Mouse (Mus musculus) forebrain, embryonic 12.5 days (tissue): ENCODE measurements around the gene Gna14. TPM values are rescaled to one million over a fixed set of nuclear protein-coding genes. Genes with fewer than 3 reads are reported as not detected.

Source experiments
- ATAC-seq: fragments of 200-750 bp; cut with Nextera tagmentation; 2 replicates; pipeline ENCODE4 v1.8.0; 2017; ENCODE audit warnings: moderate TSS enrichment; ENCODE audit not compliant: low FRiP score
- H3K27ac ChIP-seq: fragments of 300-500 bp; sonication (generic); 2 replicates; pipeline ENCODE4 v1.5.1; 2016; ENCODE audit warnings: mild to moderate bottlenecking
- H3K27me3 ChIP-seq: fragments of 300-500 bp; sonication (generic); 2 replicates; pipeline ENCODE4 v1.6.1; 2016; ENCODE audit warnings: mild to moderate bottlenecking
- H3K36me3 ChIP-seq: fragments of 300-500 bp; sonication (generic); replicated peaks from 2 replicates; pipeline ENCODE4 v1.6.1; 2016; ENCODE audit warnings: mild to moderate bottlenecking
- H3K4me1 ChIP-seq: fragments of 300-500 bp; sonication (generic); 2 replicates; pipeline ENCODE4 v1.6.1; 2016
- H3K4me2 ChIP-seq: fragments of 300-500 bp; sonication (generic); 2 replicates; pipeline ENCODE4 v1.6.1; 2016; ENCODE audit warnings: mild to moderate bottlenecking, moderate library complexity
- H3K4me3 ChIP-seq: fragments of 300-500 bp; sonication (generic); replicated peaks from 2 replicates; pipeline ENCODE4 v1.5.1; 2016; ENCODE audit warnings: mild to moderate bottlenecking
- H3K9ac ChIP-seq: fragments of 300-500 bp; sonication (generic); 2 replicates; pipeline ENCODE4 v1.6.1; 2016; ENCODE audit warnings: mild to moderate bottlenecking
- H3K9me3 ChIP-seq: fragments of 300-500 bp; sonication (generic); 2 replicates; pipeline ENCODE4 v1.6.1; 2016
- WGBS: fragments of 180-500 bp; shearing (Covaris S2); methylation state at CpG from one replicate; pipeline ENCODE4 v1.1.7; 2016; 5-methylcytosine and 5-hydroxymethylcytosine counted together
- polyA plus RNA-seq: library from polyadenylated mRNA; unstranded; fragments of >200 nt; fragmentation: Nextera tagmentation; extraction: Ambion mirVana; gene quantifications from 2 replicates; pipeline ENCODE4 v1.2.1, GENCODE M21; 2016

Gene Gna14
- polyA plus RNA-seq, 1 experiment from 2014 or later: 1.3 TPM

DNA sequence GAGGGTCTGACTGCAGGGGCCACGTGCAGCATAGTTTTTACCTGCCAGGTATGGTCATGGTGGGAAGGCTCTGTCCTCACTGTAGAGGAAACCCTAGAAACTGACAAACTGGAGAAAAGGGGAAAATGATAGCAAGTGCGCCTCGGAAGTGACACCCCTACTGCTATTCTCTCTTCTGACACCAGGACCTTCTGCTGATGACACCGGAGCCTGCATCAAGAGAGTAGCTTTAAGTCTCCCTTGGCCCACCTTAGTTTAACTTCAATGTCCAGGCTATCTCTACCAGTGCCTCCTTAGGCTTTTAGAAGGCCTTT is 1.6 kb downstream of the Gna14 start:
- no peak overlapping the region for H3K27ac ChIP-seq
- H3K4me2 ChIP-seq: peak overlapping the region; percentile 76
- peak overlapping the region; percentile 43 for H3K4me3 ChIP-seq
- peaks cover 35% of the 10 kb centered on the region for H3K4me1 ChIP-seq
- ATAC-seq: no peak
- peaks cover 58% of the 10 kb centered on the region for H3K27me3 ChIP-seq
- no peaks in the 10 kb centered on the region for H3K36me3 ChIP-seq
- peak overlapping the region; percentile 47; the same call in 1 of the 2 replicates for H3K9ac ChIP-seq
- H3K9me3 ChIP-seq: no peaks in the 10 kb centered on the region
- 9% methylated on average over 4 of the region's 4 CpGs for WGBS

DNA sequence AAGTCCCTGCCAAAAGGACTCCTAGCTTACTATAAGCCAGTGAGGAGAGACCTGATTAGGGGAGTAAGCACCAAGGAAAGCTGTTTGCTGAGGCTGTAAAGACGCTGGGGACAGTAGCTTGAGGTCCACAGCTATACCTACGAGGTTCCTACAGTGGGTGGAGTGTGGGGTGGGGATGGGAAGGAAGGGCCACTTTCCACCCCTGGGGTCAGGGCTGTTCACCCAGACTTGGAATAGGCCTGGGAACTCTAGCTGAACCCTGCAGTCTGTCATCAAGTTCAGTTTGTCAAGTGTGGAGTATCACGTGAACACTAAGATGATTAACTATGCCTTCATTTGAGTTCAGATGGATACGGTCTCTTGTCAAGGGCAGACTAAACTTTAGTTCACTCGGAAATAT is 2.3 kb downstream of the Gna14 start:
- H3K27me3 ChIP-seq: peaks cover 58% of the 10 kb centered on the region
- WGBS: 37% methylated on average over 5 of the region's 5 CpGs

DNA sequence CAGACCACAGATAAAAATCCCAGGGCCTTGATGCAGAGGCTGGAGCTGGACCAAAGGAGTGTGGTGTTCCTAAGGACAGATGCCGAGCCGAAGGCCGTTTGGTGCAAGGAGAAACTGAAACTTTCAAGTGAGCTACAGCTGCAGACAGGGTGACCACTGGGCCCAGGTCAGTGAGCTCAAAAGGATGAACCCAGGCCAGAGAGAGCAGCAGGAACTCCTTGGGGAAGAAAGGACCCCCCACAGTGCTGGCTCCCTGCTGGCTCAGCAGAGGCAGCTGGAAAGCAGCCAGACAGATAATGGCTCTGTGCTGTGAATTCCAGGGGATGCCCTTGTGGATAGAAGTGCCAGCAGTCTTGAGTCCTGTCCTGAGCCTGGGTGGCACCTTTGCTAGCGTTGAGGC is 3.7 kb downstream of the Gna14 start:
- peaks cover 35% of the 10 kb centered on the region for H3K4me1 ChIP-seq
- no peak overlapping the region for H3K4me3 ChIP-seq
- H3K9ac ChIP-seq: no peak overlapping the region
- no peak overlapping the region for H3K4me2 ChIP-seq
- ATAC-seq: no peak
- peaks cover 55% of the 10 kb centered on the region for H3K27me3 ChIP-seq
- no peaks in the 10 kb centered on the region for H3K9me3 ChIP-seq
- H3K27ac ChIP-seq: no peak overlapping the region
- 50% methylated on average over 4 of the region's 4 CpGs for WGBS
- no peaks in the 10 kb centered on the region for H3K36me3 ChIP-seq

More for the DNA sequence above, 2.3 kb downstream of the Gna14 start:
- no peak overlapping the region for H3K27ac ChIP-seq
- H3K4me1 ChIP-seq: peaks cover 35% of the 10 kb centered on the region
- H3K4me2 ChIP-seq: no peak overlapping the region
- no peaks in the 10 kb centered on the region for H3K36me3 ChIP-seq
- no peak for ATAC-seq
- H3K9me3 ChIP-seq: no peaks in the 10 kb centered on the region
- no peak overlapping the region for H3K9ac ChIP-seq
- no peak overlapping the region for H3K4me3 ChIP-seq

DNA sequence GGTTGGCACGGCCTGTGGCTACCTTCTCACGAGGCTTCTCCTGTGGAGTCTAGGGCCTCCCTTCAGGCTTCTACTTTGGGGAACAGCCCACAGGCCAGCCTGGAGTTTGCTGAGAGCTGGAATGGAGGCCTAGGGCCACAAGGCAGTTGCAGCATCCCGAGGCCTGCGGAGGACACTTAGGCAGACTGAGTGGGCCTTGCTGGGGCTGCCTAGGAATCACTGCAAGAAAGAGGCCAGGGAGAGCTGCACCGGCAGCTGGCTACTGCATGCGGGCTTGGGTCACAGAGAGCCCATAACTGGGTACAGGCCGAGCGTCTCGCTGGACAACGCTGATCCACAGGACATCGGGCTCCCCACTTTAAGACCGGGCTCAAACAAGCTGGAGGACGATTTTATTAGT is 4.3 kb downstream of the Gna14 start:
- no peak overlapping the region for H3K9ac ChIP-seq
- WGBS: 51% methylated on average over 13 of the region's 13 CpGs
- H3K4me3 ChIP-seq: no peak overlapping the region
- no peak for ATAC-seq
- no peaks in the 10 kb centered on the region for H3K9me3 ChIP-seq
- peaks cover 50% of the 10 kb centered on the region for H3K27me3 ChIP-seq
- no peak overlapping the region for H3K27ac ChIP-seq
- no peaks in the 10 kb centered on the region for H3K36me3 ChIP-seq
- H3K4me2 ChIP-seq: no peak overlapping the region
- peaks cover 35% of the 10 kb centered on the region for H3K4me1 ChIP-seq

DNA sequence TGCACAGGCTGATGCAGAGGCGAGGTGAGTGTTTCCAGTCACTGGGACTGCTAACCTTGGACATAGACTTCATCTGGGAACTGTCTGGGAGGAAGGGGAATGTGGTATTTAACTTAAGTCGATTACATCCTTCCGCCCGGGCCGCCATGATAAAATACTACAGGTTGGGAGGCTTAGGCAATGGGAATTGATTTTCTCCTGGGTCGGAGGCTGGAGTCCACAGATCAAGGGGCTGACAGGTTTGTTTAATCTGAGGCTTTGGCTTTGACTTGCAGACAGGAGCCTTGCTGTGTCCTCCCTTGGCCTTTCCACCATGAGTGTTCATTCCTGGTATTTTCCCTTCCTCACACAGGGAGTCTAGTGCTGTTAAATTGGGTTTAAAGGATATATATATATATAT is 5.8 kb downstream of the Gna14 start:
- H3K4me2 ChIP-seq: no peak overlapping the region
- no peaks in the 10 kb centered on the region for H3K36me3 ChIP-seq
- H3K9ac ChIP-seq: no peak overlapping the region
- no peaks in the 10 kb centered on the region for H3K9me3 ChIP-seq
- H3K27ac ChIP-seq: no peak overlapping the region
- H3K4me1 ChIP-seq: peaks cover 20% of the 10 kb centered on the region
- H3K27me3 ChIP-seq: peaks cover 35% of the 10 kb centered on the region
- H3K4me3 ChIP-seq: no peak overlapping the region
- 88% methylated on average over 6 of the region's 6 CpGs for WGBS
- ATAC-seq: no peak

DNA sequence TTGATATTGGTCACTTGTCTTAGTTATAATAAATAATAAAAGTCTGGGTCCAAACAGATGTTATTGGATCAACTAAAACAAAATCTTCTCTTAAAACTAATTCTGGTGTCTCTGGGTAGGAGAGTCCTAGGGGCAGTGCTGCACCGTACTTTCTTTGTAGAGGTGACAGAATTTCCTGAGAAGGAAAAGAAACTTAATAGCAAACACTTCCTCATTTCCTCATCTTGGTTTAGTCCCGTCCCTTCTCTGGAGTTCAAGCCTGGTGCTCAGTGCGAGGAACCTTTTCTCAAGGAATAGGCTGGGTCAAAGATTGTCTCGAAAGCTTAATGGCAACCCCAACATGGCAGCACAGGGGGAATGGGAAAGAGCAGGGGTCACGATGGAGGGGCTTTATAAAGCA is 7.8 kb downstream of the Gna14 start:
- 86% methylated on average over 5 of the region's 5 CpGs for WGBS
- no peak overlapping the region for H3K4me2 ChIP-seq
- no peak overlapping the region for H3K9ac ChIP-seq
- no peak overlapping the region for H3K27ac ChIP-seq
- H3K9me3 ChIP-seq: no peaks in the 10 kb centered on the region
- no peak overlapping the region for H3K4me3 ChIP-seq
- peaks cover 17% of the 10 kb centered on the region for H3K27me3 ChIP-seq
- H3K4me1 ChIP-seq: peaks cover 7% of the 10 kb centered on the region; the same call in 1 of the 2 replicates
- no peaks in the 10 kb centered on the region for H3K36me3 ChIP-seq
- no peak for ATAC-seq

DNA sequence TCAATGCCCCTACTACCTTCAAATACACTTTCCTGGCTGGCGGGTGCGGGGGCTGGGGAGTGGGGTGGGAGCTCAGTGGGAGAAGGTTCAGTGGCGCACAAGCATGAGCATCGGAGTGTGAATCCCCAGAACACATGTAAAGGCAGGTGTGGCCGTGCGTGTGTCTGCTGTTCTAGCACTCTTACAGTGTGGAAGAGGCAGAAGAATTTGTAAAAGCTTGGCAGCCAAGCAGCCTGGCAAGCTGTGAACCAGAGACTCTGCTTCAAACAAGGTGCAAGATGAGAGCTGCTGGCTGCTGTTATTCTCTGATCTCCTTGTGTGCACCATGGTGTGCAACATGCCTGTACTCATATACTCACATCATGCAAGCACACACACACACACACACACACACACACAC is 11.1 kb downstream of the Gna14 start:
- Histone ChIP-seq H3K36me3 (no peaks in the 10 kb centered on the region), H3K27me3 (no peaks in the 10 kb centered on the region), H3K4me2 (no peak overlapping the region), H3K4me1 (0 out of 2 replicates have a peak, but pooled peaks cover 3% of the 10 kb centered on the region), H3K4me3 (no peak overlapping the region), H3K27ac (no peak overlapping the region), H3K9ac (no peak overlapping the region), H3K9me3 (no peaks in the 10 kb centered on the region)
- ATAC-seq: no peak
- 93% methylated on average over 6 of the region's 6 CpGs for WGBS

DNA sequence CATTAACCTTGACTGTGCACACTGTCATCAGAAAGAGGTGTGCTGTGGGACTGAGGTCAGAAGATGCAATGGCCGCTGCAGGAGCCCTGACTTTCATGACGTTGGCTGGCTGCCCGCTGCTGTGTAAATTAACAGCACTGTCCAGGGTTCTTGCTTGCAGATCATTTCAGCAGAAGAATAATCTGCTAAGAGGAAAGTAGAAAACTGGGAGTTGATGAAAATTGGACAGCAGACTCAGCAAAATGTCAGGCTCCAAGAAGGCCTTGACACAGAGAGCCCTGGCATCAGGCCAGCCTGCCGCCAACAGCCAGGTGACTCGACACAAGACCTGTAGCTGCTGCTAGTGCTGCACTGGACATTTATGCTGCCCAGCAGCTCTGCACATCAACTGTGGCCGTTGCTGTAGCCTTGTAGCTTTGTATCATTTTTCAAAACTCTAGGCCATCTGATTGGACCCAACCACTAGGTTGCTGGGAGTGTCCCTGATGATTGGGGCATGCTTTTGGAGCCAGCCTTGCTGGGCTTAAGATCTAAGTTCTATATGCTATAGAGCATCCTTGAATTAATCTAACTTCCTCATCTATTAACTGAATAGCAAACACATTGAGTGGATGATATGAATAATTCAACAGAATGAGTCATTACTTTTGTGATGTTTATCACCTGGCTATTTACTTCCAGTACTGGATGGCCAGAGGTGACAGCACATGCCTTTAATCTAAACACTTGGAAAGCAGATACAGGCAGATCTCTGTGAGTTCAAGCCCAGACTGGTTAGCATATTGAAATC is 12.5 kb downstream of the Gna14 start:
- H3K4me2 ChIP-seq: no peak overlapping the region
- WGBS: 87% methylated on average over 6 of the region's 6 CpGs
- ATAC-seq: no peak
- H3K27ac ChIP-seq: no peak overlapping the region
- H3K9ac ChIP-seq: no peak overlapping the region
- 0 out of 2 replicates have a peak, but pooled peaks cover 3% of the 10 kb centered on the region for H3K4me1 ChIP-seq
- H3K4me3 ChIP-seq: no peak overlapping the region
- H3K9me3 ChIP-seq: no peaks in the 10 kb centered on the region
- H3K27me3 ChIP-seq: no peaks in the 10 kb centered on the region
- no peaks in the 10 kb centered on the region for H3K36me3 ChIP-seq

DNA sequence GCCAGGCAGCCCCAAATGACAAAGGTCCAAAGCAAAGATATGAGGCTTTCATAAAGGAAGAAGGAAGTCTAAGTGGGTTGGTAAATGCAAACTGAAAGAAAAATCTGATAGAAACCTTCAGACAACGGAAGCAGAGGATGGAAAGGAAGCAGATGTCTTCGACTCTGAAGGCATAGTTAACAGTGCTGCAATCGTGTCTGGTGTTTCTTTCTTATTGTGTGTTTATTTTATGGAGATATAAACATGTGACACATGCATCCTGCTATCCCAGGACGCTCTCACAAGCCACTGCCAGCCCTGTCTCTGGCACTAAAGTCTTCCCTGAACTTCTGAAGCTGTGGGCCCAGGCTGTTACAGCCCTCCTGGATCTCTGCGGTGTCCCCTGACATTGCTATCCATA is 13.2 kb downstream of the Gna14 start:
- no peaks in the 10 kb centered on the region for H3K9me3 ChIP-seq
- no peak overlapping the region for H3K9ac ChIP-seq
- H3K36me3 ChIP-seq: no peaks in the 10 kb centered on the region
- WGBS: 85% methylated on average over 5 of the region's 5 CpGs
- no peak overlapping the region for H3K4me3 ChIP-seq
- H3K4me1 ChIP-seq: 0 out of 2 replicates have a peak, but pooled peaks cover 3% of the 10 kb centered on the region
- no peaks in the 10 kb centered on the region for H3K27me3 ChIP-seq
- no peak overlapping the region for H3K4me2 ChIP-seq
- no peak for ATAC-seq
- H3K27ac ChIP-seq: no peak overlapping the region

DNA sequence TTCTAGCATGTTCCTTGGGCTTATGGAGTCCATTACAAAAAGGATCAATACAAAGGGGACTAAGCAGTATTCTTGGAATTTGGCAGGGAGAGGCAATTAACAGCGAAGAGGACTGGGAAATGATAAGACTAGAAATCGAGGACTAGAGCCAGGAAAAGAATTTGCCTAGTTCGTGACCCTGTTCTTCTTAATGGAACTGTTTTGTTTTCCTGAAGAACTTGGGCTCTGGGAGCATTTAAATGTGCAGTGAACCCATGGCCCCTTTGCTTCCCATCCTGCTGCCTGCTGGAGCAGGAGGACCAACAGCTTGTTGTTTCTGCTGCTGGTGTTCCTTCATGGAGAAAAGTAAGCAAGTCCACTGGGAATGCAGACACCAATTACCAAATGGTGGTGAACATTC is 15.3 kb downstream of the Gna14 start:
- ATAC-seq: no peak
- H3K27ac ChIP-seq: no peak overlapping the region
- no peak overlapping the region for H3K4me2 ChIP-seq
- 66% methylated on average over 3 of the region's 3 CpGs for WGBS
- H3K27me3 ChIP-seq: no peaks in the 10 kb centered on the region
- no peak overlapping the region for H3K4me3 ChIP-seq
- H3K36me3 ChIP-seq: no peaks in the 10 kb centered on the region
- H3K9me3 ChIP-seq: no peaks in the 10 kb centered on the region
- no peak overlapping the region for H3K9ac ChIP-seq
- 0 out of 2 replicates have a peak, but pooled peaks cover 3% of the 10 kb centered on the region for H3K4me1 ChIP-seq

DNA sequence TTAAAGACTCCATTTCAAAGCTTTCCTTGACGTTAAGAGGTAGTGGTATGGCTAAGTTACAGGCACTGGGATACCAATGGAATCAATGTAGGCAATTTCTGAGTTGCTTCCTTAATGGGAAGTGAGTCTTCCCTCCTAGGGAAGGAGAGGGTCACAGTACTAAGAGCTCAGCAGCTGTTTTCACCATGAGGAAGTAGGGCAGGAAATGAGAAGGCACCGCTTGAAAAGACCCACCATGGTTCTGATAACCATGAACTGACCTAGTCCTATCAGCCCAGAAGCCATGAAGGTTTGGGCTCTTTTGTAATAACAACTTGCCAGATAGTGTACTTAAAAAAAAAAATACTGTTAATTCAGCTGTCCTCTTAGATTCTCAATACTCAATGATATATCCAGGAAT is 20.6 kb downstream of the Gna14 start:
- no peaks in the 10 kb centered on the region for H3K27me3 ChIP-seq
- ATAC-seq: no peak
- H3K9ac ChIP-seq: no peak overlapping the region
- H3K4me3 ChIP-seq: no peak overlapping the region
- no peak overlapping the region for H3K4me2 ChIP-seq
- 83% methylated on average over 2 of the region's 2 CpGs for WGBS
- no peaks in the 10 kb centered on the region for H3K9me3 ChIP-seq
- no peak overlapping the region for H3K27ac ChIP-seq
- no peaks in the 10 kb centered on the region for H3K36me3 ChIP-seq
- H3K4me1 ChIP-seq: no peaks in the 10 kb centered on the region

DNA sequence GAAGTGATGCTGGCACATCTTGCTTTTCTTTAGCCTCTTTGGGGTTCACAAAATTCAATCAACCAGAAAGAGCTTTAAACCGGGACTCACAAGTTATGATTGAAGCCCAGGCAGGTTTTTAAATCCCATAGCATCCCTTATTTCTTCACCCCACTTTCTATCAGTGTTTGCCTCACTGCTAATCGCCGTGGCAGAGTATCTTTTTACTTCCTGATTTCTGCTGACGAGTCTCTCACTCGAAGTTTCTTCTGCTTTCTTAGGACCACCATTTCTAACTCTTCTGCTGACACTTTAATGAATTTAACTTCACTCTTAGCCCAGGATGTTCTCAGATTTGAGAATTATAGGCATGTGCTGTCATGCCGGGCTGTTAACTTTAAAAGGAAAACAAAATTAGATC is 21.6 kb downstream of the Gna14 start:
- H3K4me3 ChIP-seq: no peak overlapping the region
- no peak overlapping the region for H3K4me2 ChIP-seq
- H3K36me3 ChIP-seq: no peaks in the 10 kb centered on the region
- H3K9me3 ChIP-seq: no peaks in the 10 kb centered on the region
- no peak overlapping the region for H3K27ac ChIP-seq
- no peak for ATAC-seq
- 87% methylated on average over 6 of the region's 6 CpGs for WGBS
- no peak overlapping the region for H3K9ac ChIP-seq
- H3K4me1 ChIP-seq: no peaks in the 10 kb centered on the region
- H3K27me3 ChIP-seq: no peaks in the 10 kb centered on the region

DNA sequence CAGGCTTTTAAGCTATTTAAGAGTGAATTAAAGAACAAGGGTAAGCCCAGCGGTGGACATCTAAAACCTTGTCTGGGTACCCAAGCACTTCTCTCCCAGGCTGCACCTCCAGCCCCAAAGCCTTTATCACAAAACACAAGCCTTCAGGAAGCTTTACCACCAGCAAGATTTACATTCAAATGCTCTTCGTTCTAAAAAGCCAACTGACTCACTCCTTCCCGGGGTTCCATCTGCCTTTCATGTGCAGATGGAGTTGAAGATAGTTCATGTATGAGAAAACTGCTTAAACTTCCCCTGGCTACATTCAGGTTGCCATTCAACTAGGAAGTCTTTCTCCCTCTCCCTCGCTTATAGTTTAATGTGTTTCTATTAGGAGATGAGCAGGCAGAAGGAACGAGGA is 23.8 kb downstream of the Gna14 start:
- Histone ChIP-seq H3K9ac (no peak overlapping the region), H3K9me3 (no peaks in the 10 kb centered on the region), H3K4me2 (no peak overlapping the region), H3K27ac (no peak overlapping the region), H3K4me1 (no peaks in the 10 kb centered on the region), H3K27me3 (no peaks in the 10 kb centered on the region), H3K36me3 (no peaks in the 10 kb centered on the region), H3K4me3 (no peak overlapping the region)
- 53% methylated on average over 5 of the region's 5 CpGs for WGBS
- no peak for ATAC-seq
